Mouse (Mus musculus): ENCODE measurements around the gene Gtf2a1l. TPM values are rescaled to one million over a fixed set of nuclear protein-coding genes. Genes with fewer than 3 reads are reported as not detected.

The Gtf2a1l gene
- polyA plus RNA-seq (2015; fragmentation: Nextera tagmentation; extraction: Ambion mirVana) = 0.08 TPM in 1 of 2 replicates, not detected in the other

DNA sequence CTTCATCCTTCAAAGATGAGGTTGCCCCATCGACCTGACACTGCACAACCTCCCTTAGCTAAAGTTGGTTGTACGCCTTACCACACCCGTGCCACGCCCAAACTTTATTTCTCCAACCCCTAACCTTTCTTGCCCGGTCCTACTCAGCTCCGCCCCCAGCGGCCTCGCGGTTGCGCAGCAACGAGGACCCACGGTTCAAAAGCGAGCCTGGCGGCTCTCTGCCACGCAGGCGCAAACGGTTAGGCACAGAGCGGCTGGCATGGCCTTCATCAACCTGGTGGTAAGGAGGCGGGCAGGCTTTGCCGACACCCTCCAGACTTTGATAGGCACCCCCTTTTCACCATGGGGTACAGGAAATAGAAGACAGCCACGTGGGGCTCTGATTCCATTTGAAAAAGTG is at the start of gene Gtf2a1l:
Gtf2a1l (plus strand) TSS at position 209 of the 400 bp plus-strand sequence.
- H3K4me1 ChIP-seq (replicated peaks; ENCODE audit: control insufficient read depth, insufficient read depth) = no peaks in the 10 kb centered on the region
- H3K4me2 ChIP-seq (replicated peaks; ENCODE audit: low read depth) = peak within 1 kb of the TSS; percentile 32; the same call in 1 of the 2 replicates
- no peaks in the 10 kb centered on the region for H3K27me3 ChIP-seq (ENCODE audit: control insufficient read depth, insufficient read depth, low read length)
- TF ChIP-seq CTCF (IDR thresholded peaks at IDR 0.05; ENCODE audit: low read depth) (peak; percentile 20; the same call in 1 of the 2 replicates), EP300 (optimal IDR thresholded peaks at IDR 0.05) (no peak)
- H3K9me3 ChIP-seq (ENCODE audit: control insufficient read depth, low read length) = no peaks in the 10 kb centered on the region
- 24% methylated on average over 21 of the region's 21 CpGs for WGBS
- DNase-seq (ENCODE audit: low spot score) (peak; percentile 36), ATAC-seq (ENCODE audit: low FRiP score, low TSS enrichment) (peak; percentile 40; the same call in 1 of the 2 replicates)
- H3K36me3 ChIP-seq (ENCODE audit: control insufficient read depth, insufficient read depth, low read length) = no peaks in the 10 kb centered on the region
- H3K9ac ChIP-seq (ENCODE audit: low read length) = no peak within 1 kb of the TSS
- no peak within 1 kb of the TSS for H3K4me3 ChIP-seq (ENCODE audit: low read depth, low read length)
- no peak within 1 kb of the TSS for H3K27ac ChIP-seq (replicated peaks)

DNA sequence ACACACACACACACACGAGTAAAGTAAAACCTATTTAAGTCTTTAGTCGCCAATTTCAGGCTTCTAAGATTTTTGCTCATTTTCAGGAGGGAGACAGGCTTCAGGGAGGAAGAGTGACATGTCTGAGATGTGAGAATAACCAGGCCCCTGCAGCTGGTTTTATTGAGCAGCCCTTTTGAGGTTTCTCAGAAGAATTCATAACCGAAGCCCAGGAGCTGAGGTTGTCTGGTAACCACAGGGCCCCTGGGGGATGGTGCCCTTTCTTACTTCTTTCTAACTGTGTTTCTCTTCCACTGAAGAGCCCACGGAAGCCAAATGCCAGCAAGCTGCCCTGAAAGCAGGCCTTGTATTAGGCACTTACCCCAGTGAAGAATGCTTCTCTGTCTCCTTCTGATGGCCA is 47.5 kb upstream of the Gtf2a1l start:
- no peaks in the 10 kb centered on the region for H3K9me3 ChIP-seq (ENCODE audit: control insufficient read depth, low read length)
- no peak overlapping the region for H3K9ac ChIP-seq (ENCODE audit: low read length)
- ATAC-seq (ENCODE audit: low FRiP score, low TSS enrichment) (no peak), DNase-seq (ENCODE audit: low spot score) (peak; percentile 10)
- no peak overlapping the region for H3K27ac ChIP-seq (replicated peaks)
- H3K4me3 ChIP-seq (ENCODE audit: low read depth, low read length) = no peak overlapping the region
- no peak overlapping the region for H3K4me2 ChIP-seq (replicated peaks; ENCODE audit: low read depth)
- 78% methylated on average over 4 of the region's 4 CpGs for WGBS
- peaks cover 3% of the 10 kb centered on the region; the same call in 1 of the 2 replicates for H3K4me1 ChIP-seq (replicated peaks; ENCODE audit: control insufficient read depth, insufficient read depth)
- no peaks in the 10 kb centered on the region for H3K27me3 ChIP-seq (ENCODE audit: control insufficient read depth, insufficient read depth, low read length)
- no peaks in the 10 kb centered on the region for H3K36me3 ChIP-seq (ENCODE audit: control insufficient read depth, insufficient read depth, low read length)
- TF ChIP-seq EP300 (optimal IDR thresholded peaks at IDR 0.05) = no peak

DNA sequence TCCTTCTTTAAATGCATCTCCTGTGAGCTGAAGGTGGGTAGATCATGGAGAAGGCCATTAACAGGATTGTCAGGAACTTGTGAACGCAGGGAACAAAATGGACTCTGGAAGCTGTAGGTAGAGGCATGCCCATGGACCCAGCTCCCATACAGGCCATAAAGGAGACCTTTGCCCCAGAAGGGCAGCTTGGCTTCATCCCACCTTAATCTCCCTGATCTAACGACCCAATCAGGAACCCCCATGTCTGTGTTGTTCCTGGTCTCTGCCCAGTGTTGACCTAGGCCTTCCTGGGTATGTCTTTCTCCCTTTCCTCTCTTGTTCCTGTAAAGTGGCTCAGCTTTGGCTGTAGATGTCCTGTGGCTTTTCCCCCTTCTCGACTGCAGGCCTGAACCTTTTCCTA is 47.1 kb upstream of the Gtf2a1l start:
- no peak for DNase-seq (ENCODE audit: low spot score)
- 84% methylated on average over 3 of the region's 3 CpGs for WGBS
- Histone ChIP-seq H3K9me3 (ENCODE audit: control insufficient read depth, low read length) (no peaks in the 10 kb centered on the region), H3K4me1 (replicated peaks; ENCODE audit: control insufficient read depth, insufficient read depth) (peaks cover 6% of the 10 kb centered on the region; the same call in 1 of the 2 replicates), H3K36me3 (ENCODE audit: control insufficient read depth, insufficient read depth, low read length) (no peaks in the 10 kb centered on the region), H3K4me2 (replicated peaks; ENCODE audit: low read depth) (no peak overlapping the region), H3K27ac (replicated peaks) (no peak overlapping the region), H3K4me3 (ENCODE audit: low read depth, low read length) (no peak overlapping the region), H3K9ac (ENCODE audit: low read length) (no peak overlapping the region), H3K27me3 (ENCODE audit: control insufficient read depth, insufficient read depth, low read length) (no peaks in the 10 kb centered on the region)
- ATAC-seq (ENCODE audit: low FRiP score, low TSS enrichment) = no peak
- TF ChIP-seq CTCF (IDR thresholded peaks at IDR 0.05; ENCODE audit: low read depth) (no peak), EP300 (optimal IDR thresholded peaks at IDR 0.05) (no peak)

DNA sequence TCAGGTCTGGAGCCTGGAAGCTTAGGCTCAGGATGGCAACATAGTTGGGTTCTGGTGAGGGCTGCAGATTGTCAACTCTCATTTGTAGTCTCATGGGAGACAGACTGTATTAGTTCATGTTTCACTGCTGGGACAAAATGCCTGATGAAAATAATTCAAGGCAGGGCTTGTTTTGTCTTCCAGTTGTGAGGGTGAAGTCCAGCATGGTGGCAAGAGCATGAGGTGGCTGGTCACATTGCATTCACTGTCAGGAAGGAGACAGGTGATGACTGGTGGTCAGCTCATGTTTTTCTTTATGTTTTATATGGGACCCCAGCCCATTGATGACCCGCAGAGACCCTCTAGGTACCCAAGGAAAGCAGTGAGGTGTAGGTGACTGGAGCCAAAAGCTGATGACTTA is 45.7 kb upstream of the Gtf2a1l start:
- Histone ChIP-seq H3K4me2 (replicated peaks; ENCODE audit: low read depth) (no peak overlapping the region), H3K4me1 (replicated peaks; ENCODE audit: control insufficient read depth, insufficient read depth) (peaks cover 15% of the 10 kb centered on the region), H3K4me3 (ENCODE audit: low read depth, low read length) (no peak overlapping the region), H3K9me3 (ENCODE audit: control insufficient read depth, low read length) (no peaks in the 10 kb centered on the region), H3K27ac (replicated peaks) (no peak overlapping the region), H3K27me3 (ENCODE audit: control insufficient read depth, insufficient read depth, low read length) (no peaks in the 10 kb centered on the region), H3K36me3 (ENCODE audit: control insufficient read depth, insufficient read depth, low read length) (no peaks in the 10 kb centered on the region), H3K9ac (ENCODE audit: low read length) (no peak overlapping the region)
- TF ChIP-seq EP300 (optimal IDR thresholded peaks at IDR 0.05) (no peak), CTCF (IDR thresholded peaks at IDR 0.05; ENCODE audit: low read depth) (no peak)
- DNase-seq (ENCODE audit: low spot score) (no peak), ATAC-seq (ENCODE audit: low FRiP score, low TSS enrichment) (no peak)
- 93% methylated on average over 1 of the region's 1 CpGs for WGBS

DNA sequence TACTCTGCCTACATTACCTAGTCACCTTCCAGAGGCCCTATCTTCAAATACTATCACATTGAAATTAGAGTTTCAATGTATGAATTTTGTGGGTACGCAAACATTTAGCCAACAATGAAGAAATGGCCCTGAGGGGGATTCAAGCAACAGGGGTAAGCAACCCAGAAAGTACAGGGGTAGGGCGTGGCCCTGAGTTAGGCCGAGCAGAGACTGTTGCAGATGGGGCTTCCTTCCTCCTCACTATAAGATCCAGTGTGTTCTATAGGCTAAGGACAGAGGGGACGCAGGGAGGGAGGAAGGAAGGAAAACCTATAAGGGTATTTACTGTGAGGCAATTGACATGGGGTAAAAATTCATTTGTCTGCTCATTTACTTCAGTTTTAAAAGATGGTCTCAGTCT is 44.1 kb upstream of the Gtf2a1l start:
- Histone ChIP-seq H3K36me3 (ENCODE audit: control insufficient read depth, insufficient read depth, low read length) (no peaks in the 10 kb centered on the region), H3K4me3 (ENCODE audit: low read depth, low read length) (no peak overlapping the region), H3K4me1 (replicated peaks; ENCODE audit: control insufficient read depth, insufficient read depth) (peaks cover 19% of the 10 kb centered on the region), H3K9me3 (ENCODE audit: control insufficient read depth, low read length) (no peaks in the 10 kb centered on the region), H3K27me3 (ENCODE audit: control insufficient read depth, insufficient read depth, low read length) (no peaks in the 10 kb centered on the region), H3K27ac (replicated peaks) (no peak overlapping the region), H3K4me2 (replicated peaks; ENCODE audit: low read depth) (no peak overlapping the region), H3K9ac (ENCODE audit: low read length) (no peak overlapping the region)
- ATAC-seq (ENCODE audit: low FRiP score, low TSS enrichment) = no peak
- DNase-seq (ENCODE audit: low spot score) = no peak
- no peak for TF ChIP-seq EP300 (optimal IDR thresholded peaks at IDR 0.05)
- no peak for TF ChIP-seq CTCF (IDR thresholded peaks at IDR 0.05; ENCODE audit: low read depth)
- 85% methylated on average over 4 of the region's 4 CpGs for WGBS

DNA sequence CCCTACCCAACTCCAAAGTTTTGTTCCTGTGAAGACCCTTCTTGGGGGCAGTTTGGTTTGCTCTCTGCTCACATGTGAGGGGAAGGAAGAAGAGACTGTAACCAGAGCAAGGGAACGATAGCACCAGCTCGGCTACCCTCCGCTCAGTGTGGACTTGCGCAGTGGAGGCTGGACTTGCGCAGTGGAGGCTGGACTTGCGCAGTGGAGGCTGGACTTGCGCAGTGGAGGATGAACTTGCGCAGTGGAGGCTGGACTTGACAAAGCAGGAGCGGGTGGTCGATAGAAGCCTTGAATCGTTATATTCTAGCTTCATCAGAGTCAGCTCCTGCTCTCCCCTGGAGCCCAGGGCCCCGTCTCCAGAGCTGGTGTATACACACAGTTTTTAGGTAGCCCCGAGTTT is 43.1 kb upstream of the Gtf2a1l start:
- no peak for DNase-seq (ENCODE audit: low spot score)
- Histone ChIP-seq H3K4me2 (replicated peaks; ENCODE audit: low read depth) (no peak overlapping the region), H3K4me3 (ENCODE audit: low read depth, low read length) (no peak overlapping the region), H3K27ac (replicated peaks) (peak overlapping the region; percentile 97), H3K9me3 (ENCODE audit: control insufficient read depth, low read length) (no peaks in the 10 kb centered on the region), H3K9ac (ENCODE audit: low read length) (no peak overlapping the region), H3K36me3 (ENCODE audit: control insufficient read depth, insufficient read depth, low read length) (no peaks in the 10 kb centered on the region), H3K27me3 (ENCODE audit: control insufficient read depth, insufficient read depth, low read length) (no peaks in the 10 kb centered on the region), H3K4me1 (replicated peaks; ENCODE audit: control insufficient read depth, insufficient read depth) (peaks cover 25% of the 10 kb centered on the region)
- 88% methylated on average over 13 of the region's 13 CpGs for WGBS
- no peak for ATAC-seq (ENCODE audit: low FRiP score, low TSS enrichment)
- TF ChIP-seq CTCF (IDR thresholded peaks at IDR 0.05; ENCODE audit: low read depth) = no peak
- TF ChIP-seq EP300 (optimal IDR thresholded peaks at IDR 0.05) = no peak
